Mouse (Mus musculus): ENCODE data around the gene Vps8. TPM values are rescaled to one million over a fixed set of nuclear protein-coding genes. Genes with fewer than 3 reads are reported as not detected.
"Not testable (repeated sequence)": the region's sequence is repeated elsewhere in the genome, so short reads cannot be mapped to it uniquely, and the experiment has no call there.

Vps8 gene
- total RNA-seq, 4 experiments from 2014 or later = 7.1 to 8.4 (median 7.6) TPM

DNA sequence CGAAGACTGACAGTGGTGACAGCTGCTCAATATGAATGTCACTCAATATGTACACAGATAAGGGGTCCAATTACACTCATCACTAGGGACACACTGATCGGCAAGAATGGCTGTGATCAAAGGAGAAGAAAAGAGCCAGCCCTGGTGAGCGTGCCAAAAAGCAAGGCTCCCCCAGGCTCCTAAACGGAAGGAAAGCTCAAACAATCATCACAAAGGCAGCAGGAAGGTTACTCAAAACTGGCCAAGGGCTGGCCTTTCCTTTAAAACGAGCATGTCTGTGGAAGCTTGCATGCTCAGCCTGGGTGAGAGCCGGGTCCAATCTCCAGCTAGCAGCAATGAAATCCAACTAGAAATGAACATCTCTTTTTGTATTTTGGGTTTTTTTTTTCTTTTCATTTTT is 232.4 kb downstream of the Vps8 start:
- DNase-seq (ENCODE audit: low spot score in 2 of 2) = no peak

DNA sequence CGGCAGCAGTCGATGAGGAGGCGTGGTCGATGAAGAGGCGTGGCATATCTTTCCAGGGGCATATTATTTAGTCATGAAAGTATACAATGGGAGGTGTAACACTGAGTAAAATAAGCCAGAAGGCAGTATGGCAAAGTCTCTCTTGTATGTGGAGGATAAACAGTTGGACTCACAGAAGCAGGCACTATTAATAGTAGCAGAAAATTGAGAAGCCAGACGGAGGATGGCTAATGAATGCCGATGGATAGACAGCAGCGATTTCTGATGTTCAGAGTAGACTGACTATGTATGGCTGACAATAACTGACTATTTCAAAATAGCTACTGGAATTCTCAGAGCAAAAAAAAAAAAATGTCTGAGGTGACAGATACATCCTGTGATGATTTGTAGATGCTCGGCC is 233.0 kb downstream of the Vps8 start:
- DNase-seq (ENCODE audit: low spot score in 2 of 2) = no peak

DNA sequence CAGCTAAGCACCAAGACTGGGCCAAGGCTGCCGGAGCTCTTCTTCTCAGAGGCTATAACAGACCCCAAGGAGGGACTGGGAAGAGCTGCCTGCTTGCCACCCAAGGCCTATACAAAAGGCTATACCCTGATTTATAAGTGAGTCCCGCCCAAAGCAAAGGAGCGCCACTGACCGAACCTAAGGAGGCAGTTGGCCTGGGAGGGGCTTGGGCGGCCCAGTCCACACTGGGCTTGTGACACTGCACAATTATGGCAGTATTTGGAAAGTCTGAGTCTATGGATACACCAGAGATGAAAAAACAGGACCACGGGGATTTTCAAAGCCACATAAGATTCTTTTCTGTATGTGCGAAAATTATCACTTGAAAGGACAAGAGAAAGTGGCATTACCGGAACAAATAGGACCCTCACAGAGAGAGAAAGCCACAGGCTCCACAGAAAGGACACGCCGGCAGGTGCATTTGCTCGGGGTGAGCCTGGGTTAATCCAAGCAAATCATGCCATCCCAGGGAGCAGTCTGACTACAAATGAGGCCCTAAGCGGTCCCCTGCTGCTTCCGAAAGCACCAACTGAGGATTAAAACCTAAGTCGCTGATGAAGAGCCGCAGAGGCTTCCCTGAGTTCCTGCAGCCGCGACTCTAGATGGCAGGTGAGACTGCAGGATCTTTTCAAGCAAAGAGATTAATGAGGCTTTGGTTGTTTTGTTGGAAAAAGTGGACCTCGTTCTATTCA is 241.9 kb downstream of the Vps8 start:
- DNase-seq (ENCODE audit: low spot score in 2 of 2) = no peak

DNA sequence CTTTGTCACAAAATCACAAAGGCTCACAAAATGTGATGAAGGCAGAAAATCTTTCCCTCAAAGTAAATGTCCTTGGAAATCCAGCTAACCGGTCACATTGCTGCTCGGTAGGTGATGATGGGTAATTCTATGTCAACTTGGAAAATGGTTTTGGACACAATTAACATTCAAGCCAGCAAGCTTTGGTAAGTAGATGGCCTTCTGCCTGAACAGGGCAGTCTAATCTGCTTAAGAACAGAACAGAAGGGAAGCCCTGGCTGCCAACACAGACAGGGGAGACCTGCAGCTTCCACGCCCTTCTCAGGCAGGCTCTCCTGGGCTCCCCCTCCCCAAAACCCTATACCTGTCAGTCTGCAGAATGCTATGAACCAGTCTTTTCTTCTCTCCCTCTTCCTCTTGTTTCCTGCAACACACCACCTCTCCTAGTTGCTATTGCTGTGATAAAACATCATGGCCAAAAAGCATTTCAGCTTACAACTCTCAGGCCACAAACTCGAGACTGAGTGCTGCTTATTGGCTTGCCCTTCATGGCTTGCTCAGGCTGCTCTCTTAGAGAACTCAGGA is 242.6 kb downstream of the Vps8 start:
- no peak for DNase-seq (ENCODE audit: low spot score in 2 of 2)

DNA sequence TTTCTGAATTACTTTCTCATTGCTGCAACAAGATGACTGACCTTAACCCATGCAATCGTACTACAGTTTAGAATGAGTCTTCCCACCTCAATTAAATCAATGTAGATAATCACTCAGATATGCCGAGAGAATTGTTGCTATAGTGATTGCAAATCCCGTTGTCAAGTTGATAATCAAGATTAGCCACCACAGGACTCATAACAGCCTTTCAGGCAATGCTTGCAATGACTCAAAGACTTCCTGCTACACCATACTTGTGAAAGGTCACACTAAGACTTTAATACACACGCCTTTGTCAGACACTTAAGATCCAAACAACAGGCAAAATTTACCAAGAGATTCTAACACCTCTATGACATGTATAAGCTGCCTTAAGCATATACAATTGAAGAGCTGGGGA is 249.0 kb downstream of the Vps8 start:
- no peak for DNase-seq (ENCODE audit: low spot score in 2 of 2)

DNA sequence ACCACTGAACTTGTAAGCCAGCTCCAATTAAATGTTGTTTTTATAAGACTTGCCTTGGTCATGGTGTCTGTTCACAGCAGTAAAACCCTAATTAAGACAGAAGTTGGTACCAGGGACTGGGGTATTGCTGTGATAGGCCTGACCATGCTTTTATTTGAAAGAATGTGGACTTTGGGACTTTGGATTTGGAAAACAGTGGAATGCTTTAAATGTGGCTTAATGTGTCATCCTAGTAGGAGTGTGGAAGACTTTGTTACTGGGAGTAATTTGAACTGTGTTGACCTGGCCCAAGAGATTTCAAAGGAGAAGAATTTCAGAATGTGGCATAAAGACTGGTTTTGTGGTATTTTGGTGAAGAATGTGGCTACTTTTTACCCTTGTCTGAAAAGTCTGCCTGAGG is 250.1 kb downstream of the Vps8 start:
- not testable (repeated sequence) for DNase-seq (ENCODE audit: low spot score in 2 of 2)

DNA sequence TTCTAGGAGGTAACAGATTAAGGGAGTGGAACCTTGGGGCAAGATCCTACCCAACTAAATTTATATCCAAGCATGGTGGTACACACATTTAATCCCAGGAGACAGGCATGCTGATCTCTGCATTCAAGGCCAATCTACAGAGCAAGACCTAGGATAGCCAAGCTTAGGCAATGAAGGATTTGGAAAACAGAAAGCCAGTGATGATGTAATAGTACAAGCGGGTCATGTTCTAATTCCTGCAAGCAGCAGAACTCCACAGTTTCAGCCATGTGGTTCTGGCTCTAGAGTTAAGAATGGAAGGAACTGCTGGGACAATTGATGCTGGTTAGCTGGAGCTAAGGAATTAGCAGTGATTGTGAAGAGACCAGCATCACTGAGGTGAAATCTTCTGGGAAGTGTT is 250.7 kb downstream of the Vps8 start:
- not testable (repeated sequence) for DNase-seq (ENCODE audit: low spot score in 2 of 2)

DNA sequence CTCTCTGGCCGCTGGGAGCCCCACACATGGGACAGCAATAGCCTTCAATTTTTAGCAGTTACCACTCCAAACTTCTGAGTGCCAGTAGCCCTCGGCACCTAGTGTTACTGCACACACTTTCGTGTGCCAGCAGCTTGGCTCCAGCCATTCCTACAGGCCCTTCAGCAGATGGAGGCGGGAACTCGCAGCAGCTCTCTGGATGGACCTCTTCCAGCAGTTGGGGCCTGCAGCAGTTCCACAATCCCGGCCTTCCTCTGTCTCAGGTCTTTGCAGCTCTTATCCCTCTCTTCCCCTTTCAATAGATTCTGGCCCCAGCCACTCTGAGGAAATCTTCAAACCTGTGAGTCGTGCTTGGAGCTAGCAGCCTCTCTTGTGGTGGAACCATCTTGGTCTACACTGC is 253.9 kb downstream of the Vps8 start:
- DNase-seq (ENCODE audit: low spot score in 2 of 2) = no peak

DNA sequence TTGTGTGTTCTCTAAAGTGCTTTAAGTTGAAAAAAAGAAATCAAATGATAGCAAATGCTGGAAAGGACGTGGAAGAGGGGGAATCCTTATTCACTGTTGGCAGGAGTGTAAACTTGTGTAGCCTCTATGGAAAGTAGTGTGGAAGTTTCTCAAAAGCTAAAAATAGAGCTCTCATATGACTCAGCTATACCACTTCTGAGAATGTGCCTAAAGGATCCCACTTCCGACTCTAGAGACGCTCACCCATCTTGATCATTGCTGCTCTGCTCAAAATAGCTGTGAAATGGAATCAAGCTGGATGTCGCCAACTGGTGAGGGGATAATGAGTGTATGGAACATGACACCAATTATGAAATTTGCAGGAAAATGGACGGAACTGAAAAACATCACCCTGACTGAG is 264.5 kb downstream of the Vps8 start:
- no peak for DNase-seq (ENCODE audit: low spot score in 2 of 2)

DNA sequence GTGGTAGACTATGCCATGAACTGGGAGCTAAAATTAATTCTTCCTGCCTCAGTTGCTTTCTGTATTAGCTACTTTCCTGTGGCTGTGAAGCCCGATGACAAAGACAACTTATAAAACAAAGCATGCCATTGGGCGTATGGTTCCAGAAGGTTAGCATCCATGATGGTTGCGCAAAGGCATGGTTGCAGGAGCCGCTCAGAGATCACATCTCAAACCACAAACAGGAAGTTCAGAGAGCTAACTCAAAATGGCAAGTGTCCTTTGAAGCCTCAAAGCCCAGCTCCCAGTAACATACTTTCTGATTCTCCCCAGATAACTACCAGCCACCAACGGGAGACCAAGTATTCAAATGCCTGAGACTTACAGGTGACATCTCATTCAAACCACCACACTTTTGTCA is 266.2 kb downstream of the Vps8 start:
- DNase-seq (ENCODE audit: low spot score in 2 of 2) = no peak

DNA sequence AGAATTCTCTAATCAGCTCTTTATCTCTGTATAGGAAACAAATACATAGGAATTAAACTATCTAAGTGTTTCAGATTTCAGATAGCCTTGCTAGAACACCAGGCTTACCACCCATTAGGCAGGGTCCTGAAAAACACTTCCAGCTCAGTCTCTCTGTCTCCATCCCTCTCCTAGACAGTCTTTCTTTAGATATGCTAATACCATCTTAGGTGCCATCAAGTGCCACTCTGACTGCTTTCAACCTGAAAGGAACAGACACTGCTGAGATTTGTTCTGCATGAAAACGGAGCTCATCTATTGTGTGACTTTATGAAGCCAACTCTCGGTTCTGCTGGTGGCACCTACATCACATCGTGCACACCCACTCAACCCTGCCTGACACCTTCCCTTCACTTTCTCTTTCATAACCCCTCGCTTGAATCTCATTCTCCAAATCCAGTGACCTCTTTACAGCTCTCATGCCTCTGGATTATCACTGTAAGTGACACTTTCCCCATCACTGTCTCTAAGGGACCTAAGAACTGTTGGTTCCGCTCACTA is 267.4 kb downstream of the Vps8 start:
- DNase-seq (ENCODE audit: low spot score in 2 of 2) = no peak

DNA sequence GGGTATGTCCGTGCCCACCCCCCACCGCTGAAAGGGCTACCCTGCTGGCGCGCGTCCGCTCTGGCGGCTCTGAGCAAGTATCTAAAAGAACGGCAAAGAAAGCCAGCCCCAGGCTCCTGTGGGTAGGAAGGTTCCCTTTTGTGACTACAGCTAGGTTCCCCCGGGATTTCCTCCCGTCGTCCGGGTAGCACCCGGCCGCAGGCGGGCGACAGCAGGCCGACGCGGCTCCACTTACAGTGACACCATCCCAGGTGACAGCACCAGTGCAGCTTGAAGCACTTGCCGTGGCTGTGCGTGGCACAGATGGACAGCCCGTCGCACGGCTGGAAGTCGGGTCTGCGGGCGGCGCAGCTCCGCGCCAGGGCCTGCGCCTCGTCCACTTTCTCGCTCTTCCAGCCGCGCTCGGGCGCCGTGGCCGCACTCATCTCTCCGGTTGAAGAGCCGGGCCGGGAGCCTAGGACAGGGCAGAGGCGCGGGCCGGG is 271.1 kb downstream of the Vps8 start:
- DNase-seq (ENCODE audit: low spot score in 2 of 2) = peak in 1 of 2 experiments; percentile 48

Other genes with a start within 250 kb of the Vps8 start
- gene Ephb3, start 218.4 kb upstream of the Vps8 start, total RNA-seq (2022) = under 1 TPM; 0.39 to 0.79 (median 0.71) TPM

All from gastrocnemius, adult 8-10 months (tissue).